Mouse (Mus musculus) thymus, adult 2 months (tissue): ENCODE data around the gene Wiz.

ENCODE experiments used
- CTCF ChIP-seq: fragments of 200-500 bp; IDR thresholded peaks from 2 replicates; pipeline ENCODE4 v1.5.1; 2012; ENCODE audit warnings: mild to moderate bottlenecking, control low read depth, low read length, moderate library complexity, borderline replicate concordance; ENCODE audit not compliant: control insufficient read depth, poor library complexity, insufficient read depth; ENCODE audit errors: extremely low read depth
- POLR2A ChIP-seq: fragments of 200-500 bp; IDR thresholded peaks from 2 replicates; pipeline ENCODE4 v1.6.1; 2012; ENCODE audit warnings: mild to moderate bottlenecking, low read length, control low read depth, moderate library complexity; ENCODE audit not compliant: control insufficient read depth, poor library complexity, insufficient read depth; ENCODE audit errors: extremely low read depth

DNA sequence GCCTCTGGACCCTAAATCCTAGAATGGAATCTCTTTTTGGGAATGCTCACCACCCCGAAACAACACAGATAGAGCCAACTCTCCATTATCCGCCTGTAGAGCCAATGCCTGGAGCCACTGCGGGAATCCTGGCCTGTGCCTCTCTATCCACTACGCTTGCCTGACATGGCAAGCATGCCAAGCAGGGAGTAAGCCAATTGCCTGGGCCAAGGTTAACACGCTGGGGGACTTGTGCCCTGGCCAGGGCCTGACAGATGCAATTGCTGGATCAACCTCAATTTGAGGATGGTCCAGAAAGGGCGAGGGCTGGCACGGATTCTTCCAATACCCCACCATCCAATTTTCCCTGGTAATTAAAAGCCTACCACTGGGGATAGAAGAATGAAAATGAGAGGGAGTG, 6.7 kb downstream of the Wiz start:
- TF ChIP-seq CTCF (no peak), POLR2A (no peak)
